In genomic region chr1:87953073-87953472, GRCm38 (mm10) we compare ENCODE assay signal across 30 mouse cellular contexts. TPM values are rescaled to one million over a fixed set of nuclear protein-coding genes. Genes with fewer than 3 reads are reported as not detected.
DNase-seq lines count a peak whose midpoint lies in the region; ATAC-seq and TF ChIP-seq lines count a peak whose summit lies in the region.
"Had no signal": no experiment of that assay in that cellular context is flagged by ENCODE, and none has a peak within 500 bp of the region (broad histone marks: within the 10 kb centered on the region; RNA-seq: fewer than 3 reads in every experiment).

No protein-coding gene starts in this region.

- 0 out of 2 replicates have a peak overlapping the region, but pooled peaks have one; percentile 1 for H3K27ac ChIP-seq in layer of hippocampus, adult 2 months
- H3K27ac ChIP-seq in midbrain, embryonic 11.5 days (ENCODE audit: low read depth, low read length), result no peak overlapping the region
- no peak overlapping the region for H3K27ac ChIP-seq in midbrain, embryonic 10.5 days (replicated peaks)
- H3K27ac ChIP-seq in intestine, postnatal 0 days (ENCODE audit: low read depth, low read length), result no peak overlapping the region
- H3K27ac ChIP-seq: embryonic facial prominence, embryonic 10.5 days; embryonic facial prominence, embryonic 13.5 days; forebrain, embryonic 13.5 days; heart, embryonic 15.5 days; hindbrain, embryonic 10.5 days; hindbrain, embryonic 13.5 days had no signal

- H3K4me3 ChIP-seq in layer of hippocampus, adult 2 months, result no peak overlapping the region
- H3K4me3 ChIP-seq in midbrain, embryonic 11.5 days (ENCODE audit: low read depth, low read length), result no peak overlapping the region
- H3K4me3 ChIP-seq in midbrain, embryonic 10.5 days, result no peak overlapping the region
- no peak overlapping the region for H3K4me3 ChIP-seq in intestine, postnatal 0 days (ENCODE audit: low read depth, low read length)
- H3K4me3 ChIP-seq: embryonic facial prominence, embryonic 10.5 days; embryonic facial prominence, embryonic 13.5 days; erythroblast, embryonic 14.5 days; forebrain, embryonic 13.5 days; heart, embryonic 12.5 days; heart, embryonic 15.5 days; hindbrain, embryonic 10.5 days; hindbrain, embryonic 13.5 days had no signal

- WGBS in midbrain, embryonic 11.5 days, result 76% methylated on average over 3 of the region's 3 CpGs
- WGBS in midbrain, embryonic 10.5 days, result 87% methylated on average over 3 of the region's 3 CpGs
- WGBS in intestine, postnatal 0 days, result 62% methylated on average over 3 of the region's 3 CpGs

- ATAC-seq in midbrain, embryonic 11.5 days (ENCODE audit: low FRiP score), result no peak
- ATAC-seq in intestine, postnatal 0 days, result peak; percentile 54; the same call in 1 of the 2 replicates
- ATAC-seq: forebrain, embryonic 13.5 days; forebrain, embryonic 16.5 days; hindbrain, embryonic 16.5 days had no signal

- peaks cover 21% of the 10 kb centered on the region for H3K36me3 ChIP-seq in midbrain, embryonic 11.5 days (ENCODE audit: control insufficient read depth, insufficient read depth, low read length)
- peaks cover 94% of the 10 kb centered on the region for H3K36me3 ChIP-seq in midbrain, embryonic 10.5 days
- H3K36me3 ChIP-seq in intestine, postnatal 0 days (ENCODE audit: control insufficient read depth, insufficient read depth), result peaks cover 92% of the 10 kb centered on the region

- no peak for DNase-seq in layer of hippocampus, adult 2 months (ENCODE audit: low spot score in 2 of 2)
- DNase-seq in layer of hippocampus, adult 9-11 months, result no peak
- DNase-seq in midbrain, embryonic 11.5 days (ENCODE audit: low spot score, missing footprints), result peak; percentile 8
- no peak for DNase-seq in midbrain, embryonic 10.5 days (ENCODE audit: low spot score)
- no peak for DNase-seq in ovary, postnatal 10 days (ENCODE audit: low spot score)
- DNase-seq: adrenal gland, adult 8-10 months; adrenal gland, postnatal 25 days; B cell, adult 2 months; cerebellum, adult 11-12 months; cerebellum, adult 8-10 months; cerebellum, postnatal 10 days; cerebellum, postnatal 36 days; embryo, embryonic 11 days; gastrocnemius, postnatal 10 days; gastrocnemius, postnatal 36 days; heart, postnatal 10 days; heart, postnatal 36 days had no signal

- H3K27me3 ChIP-seq in midbrain, embryonic 11.5 days (ENCODE audit: control insufficient read depth, insufficient read depth, low read length), result no peaks in the 10 kb centered on the region
- H3K27me3 ChIP-seq in midbrain, embryonic 10.5 days (ENCODE audit: low read depth, poor library complexity, severe bottlenecking), result no peaks in the 10 kb centered on the region
- H3K27me3 ChIP-seq in intestine, postnatal 0 days (replicated peaks; ENCODE audit: control insufficient read depth, insufficient read depth, low read length), result no peaks in the 10 kb centered on the region
- H3K27me3 ChIP-seq: CH12.LX; embryonic facial prominence, embryonic 13.5 days; forebrain, embryonic 13.5 days; heart, embryonic 12.5 days; heart, embryonic 15.5 days; hindbrain, embryonic 13.5 days had no signal

- H3K4me2 ChIP-seq in midbrain, embryonic 11.5 days, result no peak overlapping the region
- H3K4me2 ChIP-seq in intestine, postnatal 0 days (replicated peaks; ENCODE audit: low read depth), result no peak overlapping the region
- H3K4me2 ChIP-seq: embryonic facial prominence, embryonic 13.5 days; forebrain, embryonic 13.5 days; heart, embryonic 12.5 days; heart, embryonic 15.5 days; hindbrain, embryonic 13.5 days had no signal

- no peak for TF ChIP-seq CTCF in layer of hippocampus, adult 2 months (conservative IDR thresholded peaks at IDR 0.05)
- no peak for TF ChIP-seq CTCF in intestine, postnatal 0 days (IDR thresholded peaks at IDR 0.05; ENCODE audit: low read depth)

- H3K9ac ChIP-seq in midbrain, embryonic 11.5 days (ENCODE audit: low read length), result no peak overlapping the region
- H3K9ac ChIP-seq in intestine, postnatal 0 days (ENCODE audit: low read depth, low read length), result no peak overlapping the region
- H3K9ac ChIP-seq: embryonic facial prominence, embryonic 13.5 days; forebrain, embryonic 13.5 days; heart, embryonic 12.5 days; heart, embryonic 15.5 days; hindbrain, embryonic 13.5 days had no signal

- no peaks in the 10 kb centered on the region for H3K9me3 ChIP-seq in midbrain, embryonic 11.5 days (ENCODE audit: control insufficient read depth, low read length)
- no peaks in the 10 kb centered on the region for H3K9me3 ChIP-seq in midbrain, embryonic 10.5 days (replicated peaks)
- H3K9me3 ChIP-seq in intestine, postnatal 0 days (ENCODE audit: control insufficient read depth), result no peaks in the 10 kb centered on the region
- H3K9me3 ChIP-seq: embryonic facial prominence, embryonic 10.5 days; embryonic facial prominence, embryonic 13.5 days; forebrain, embryonic 13.5 days; G1E; heart, embryonic 12.5 days; heart, embryonic 15.5 days; hindbrain, embryonic 10.5 days; hindbrain, embryonic 13.5 days had no signal

- H3K4me1 ChIP-seq in midbrain, embryonic 11.5 days (ENCODE audit: control insufficient read depth, insufficient read depth, low read length), result no peaks in the 10 kb centered on the region
- H3K4me1 ChIP-seq in midbrain, embryonic 10.5 days, result no peaks in the 10 kb centered on the region
- no peaks in the 10 kb centered on the region for H3K4me1 ChIP-seq in intestine, postnatal 0 days (replicated peaks; ENCODE audit: control insufficient read depth, insufficient read depth, low read length)
- H3K4me1 ChIP-seq: embryonic facial prominence, embryonic 10.5 days; embryonic facial prominence, embryonic 13.5 days; forebrain, embryonic 13.5 days; hindbrain, embryonic 10.5 days; hindbrain, embryonic 13.5 days had no signal

RNA-seq across cellular contexts. Expression of gene Usp40, which starts 55.3 kb away (rescaled TPM):
- total RNA-seq in layer of hippocampus, adult 2 months (2021), result 10 to 100 TPM; 22.9 to 26.7 TPM
- 27.9 and 29.2 TPM in 2 replicates for polyA plus RNA-seq in midbrain, embryonic 11.5 days (2014; fragmentation: Nextera tagmentation; extraction: Ambion mirVana)
- 30.9 and 35.0 TPM in 2 replicates for polyA plus RNA-seq in midbrain, embryonic 10.5 days (2016; fragmentation: Nextera tagmentation; extraction: Ambion mirVana)
- polyA plus RNA-seq in intestine, postnatal 0 days (2015; fragmentation: Nextera tagmentation; extraction: Ambion mirVana), result 12.3 and 14.0 TPM in 2 replicates
